ENCODE assay signal across 9 mouse cellular contexts in genomic region chr10:67247145-67247544, GRCm38 (mm10). TPM values are rescaled to one million over a fixed set of nuclear protein-coding genes. Genes with fewer than 3 reads are reported as not detected.
DNase-seq lines count a peak whose midpoint lies in the region; ATAC-seq lines count a peak whose summit lies in the region.
"Had no signal": no experiment of that assay in that cellular context is flagged by ENCODE, and none has a peak within 500 bp of the region (broad histone marks: within the 10 kb centered on the region; RNA-seq: fewer than 3 reads in every experiment).

No protein-coding gene starts in this region.

- H3K27ac ChIP-seq in forebrain, embryonic 10.5 days = no peak overlapping the region
- no peak overlapping the region for H3K27ac ChIP-seq in forebrain, embryonic 16.5 days (ENCODE audit: low read length)
- H3K27ac ChIP-seq: limb, embryonic 15.5 days had no signal

- peaks cover 94% of the 10 kb centered on the region for H3K36me3 ChIP-seq in forebrain, embryonic 10.5 days (replicated peaks)
- H3K36me3 ChIP-seq in forebrain, embryonic 16.5 days (ENCODE audit: control insufficient read depth, insufficient read depth) = peaks cover 19% of the 10 kb centered on the region

- intact Hi-C loops in left cerebral cortex, postnatal 4 days (cut with DNase I) = no loop called here

- no peaks in the 10 kb centered on the region for H3K27me3 ChIP-seq in forebrain, embryonic 10.5 days (ENCODE audit: poor library complexity, severe bottlenecking)
- H3K27me3 ChIP-seq in forebrain, embryonic 16.5 days (replicated peaks; ENCODE audit: control insufficient read depth, insufficient read depth, low read length) = no peaks in the 10 kb centered on the region
- H3K27me3 ChIP-seq: limb, embryonic 15.5 days had no signal

- 96% methylated on average over 4 of the region's 4 CpGs for WGBS in forebrain, embryonic 10.5 days
- WGBS in forebrain, embryonic 16.5 days = 90% methylated on average over 4 of the region's 4 CpGs

- H3K4me3 ChIP-seq in forebrain, embryonic 10.5 days = no peak overlapping the region
- H3K4me3 ChIP-seq in forebrain, embryonic 16.5 days (replicated peaks; ENCODE audit: low read length) = no peak overlapping the region
- H3K4me3 ChIP-seq: limb, embryonic 15.5 days had no signal

- H3K9ac ChIP-seq in forebrain, embryonic 16.5 days (replicated peaks; ENCODE audit: low read depth, low read length) = no peak overlapping the region
- H3K9ac ChIP-seq: limb, embryonic 15.5 days had no signal

- no peaks in the 10 kb centered on the region for H3K4me1 ChIP-seq in forebrain, embryonic 10.5 days
- no peaks in the 10 kb centered on the region for H3K4me1 ChIP-seq in forebrain, embryonic 16.5 days (replicated peaks; ENCODE audit: control insufficient read depth, insufficient read depth, low read length)
- H3K4me1 ChIP-seq: limb, embryonic 15.5 days had no signal

- DNase-seq in forebrain, embryonic 10.5 days (ENCODE audit: extremely low spot score, low spot score) = peak; percentile 50
- peak; percentile 59 for DNase-seq in left cerebral cortex, postnatal 4 days
- DNase-seq in left cerebral cortex, adult 9 months (ENCODE audit: low spot score in 2 of 2) = no peak
- DNase-seq in ZHBTc4 (ENCODE audit: low read depth, low spot score) = peak; percentile 88
- peak; percentile 69 for DNase-seq in heart, postnatal 4 days
- DNase-seq in mesoderm, embryonic 11.5 days (ENCODE audit: low read depth, low spot score) = peak; percentile 48
- no peak for DNase-seq in urinary bladder, adult 2 months (ENCODE audit: low spot score)

- no peaks in the 10 kb centered on the region for H3K9me3 ChIP-seq in forebrain, embryonic 10.5 days
- no peaks in the 10 kb centered on the region for H3K9me3 ChIP-seq in forebrain, embryonic 16.5 days (ENCODE audit: control insufficient read depth, low read length)
- H3K9me3 ChIP-seq: limb, embryonic 15.5 days had no signal

- no peak for ATAC-seq in forebrain, embryonic 16.5 days

- H3K4me2 ChIP-seq in forebrain, embryonic 16.5 days (ENCODE audit: low read length) = no peak overlapping the region
- H3K4me2 ChIP-seq: limb, embryonic 15.5 days had no signal

RNA-seq across cellular contexts. Expression of gene Nrbf2, which starts 38.0 kb away (rescaled TPM):
- 35.9 and 38.8 TPM in 2 replicates for polyA plus RNA-seq in forebrain, embryonic 10.5 days (2016; fragmentation: Nextera tagmentation; extraction: Ambion mirVana)
- 42.0 and 42.5 TPM in 2 replicates for polyA plus RNA-seq in forebrain, embryonic 16.5 days (2015; fragmentation: Nextera tagmentation; extraction: Ambion mirVana)
- 10 to 100 TPM; 14.4 to 16.1 TPM for total RNA-seq in left cerebral cortex, postnatal 4 days (2021)
- 1 to 10 TPM; 7.2 to 8.3 TPM for total RNA-seq in heart, postnatal 4 days (2021)
- polyA plus RNA-seq in urinary bladder, adult 2 months (2012; rRNA removed) = 21.4 and 22.2 TPM in 2 replicates

Comparison
In these comparisons a context has a peak if more than half of its experiments do, and no peak if none do; other contexts are left out.
1. DNase-seq: peak in forebrain, embryonic 10.5 days (single experiment), left cerebral cortex, postnatal 4 days (single experiment), ZHBTc4 (single experiment), heart, postnatal 4 days (single experiment) and mesoderm, embryonic 11.5 days (single experiment); none in left cerebral cortex, adult 9 months (0 of 2) and urinary bladder, adult 2 months (single experiment).